Mouse (Mus musculus) heart, embryonic 16.5 days (tissue): Measurements from ENCODE around the gene Igfbpl1. TPM values are rescaled to one million over a fixed set of nuclear protein-coding genes. Genes with fewer than 3 reads are reported as not detected.

Source experiments
- ATAC-seq: fragments of 200-750 bp; cut with Nextera tagmentation; replicated peaks from 2 replicates; pipeline ENCODE4 v1.8.0; 2017; ENCODE audit warnings: moderate number of reproducible peaks; ENCODE audit not compliant: insufficient read depth, low FRiP score; ENCODE audit errors: extremely low read depth
- H3K27ac ChIP-seq: fragments of 300-500 bp; sonication (generic); 2 replicates; pipeline ENCODE4 v1.5.1; 2014; ENCODE audit warnings: mild to moderate bottlenecking, low read length, control low read depth, moderate library complexity
- H3K27me3 ChIP-seq: fragments of 300-500 bp; sonication (generic); 2 replicates; pipeline ENCODE4 v1.6.1; 2014; ENCODE audit warnings: low read length, mixed read lengths; ENCODE audit not compliant: control insufficient read depth, insufficient read depth
- H3K36me3 ChIP-seq: fragments of 300-500 bp; sonication (generic); 2 replicates; pipeline ENCODE4 v1.6.1; 2014; ENCODE audit not compliant: control insufficient read depth, insufficient read depth
- H3K4me1 ChIP-seq: fragments of 300-500 bp; sonication (generic); 2 replicates; pipeline ENCODE4 v1.6.1; 2014; ENCODE audit warnings: low read length, mixed read lengths; ENCODE audit not compliant: control insufficient read depth, insufficient read depth
- H3K4me2 ChIP-seq: fragments of 300-500 bp; sonication (generic); 2 replicates; pipeline ENCODE4 v1.6.1; 2014; ENCODE audit warnings: low read depth, mild to moderate bottlenecking, control low read depth, low read length
- H3K4me3 ChIP-seq: fragments of 300-500 bp; sonication (generic); 2 replicates; pipeline ENCODE4 v1.5.1; 2014; ENCODE audit warnings: mild to moderate bottlenecking, control low read depth, low read length
- H3K9ac ChIP-seq: fragments of 300-500 bp; sonication (generic); 2 replicates; pipeline ENCODE4 v1.6.1; 2014; ENCODE audit warnings: low read length, control low read depth
- H3K9me3 ChIP-seq: fragments of 300-500 bp; sonication (generic); replicated peaks from 2 replicates; pipeline ENCODE4 v1.6.1; 2016; ENCODE audit warnings: low read length; ENCODE audit not compliant: control insufficient read depth
- WGBS: fragments of 180-500 bp; shearing (Covaris S2); extraction: QIAGEN DNeasy Blood & Tissue Kit; methylation state at CpG from one replicate; pipeline ENCODE4 v1.1.7; 2014; 5-methylcytosine and 5-hydroxymethylcytosine counted together
- polyA plus RNA-seq: library from polyadenylated mRNA; unstranded; fragments of >200 nt; fragmentation: Nextera tagmentation; extraction: Ambion mirVana; gene quantifications from 2 replicates; pipeline ENCODE4 v1.2.1, GENCODE M21; 2015

Igfbpl1 gene
- polyA plus RNA-seq, 1 experiment from 2014 or later, result 1.5 TPM

- 38% methylated on average over 14 of the region's 14 CpGs for WGBS
- Histone ChIP-seq H3K4me3 (no peak overlapping the region), H3K4me1 (peaks cover 28% of the 10 kb centered on the region), H3K27ac (no peak overlapping the region), H3K36me3 (no peaks in the 10 kb centered on the region), H3K9me3 (no peaks in the 10 kb centered on the region), H3K27me3 (peaks cover 56% of the 10 kb centered on the region), H3K9ac (no peak overlapping the region; the same call in 1 of the 2 replicates), H3K4me2 (no peak overlapping the region; the same call in 1 of the 2 replicates)
- ATAC-seq, result no peak
Observed at GRCm38 (mm10) chr4:45824761-45825556, 1.8 kb downstream of the Igfbpl1 start.

- no peaks in the 10 kb centered on the region for H3K9me3 ChIP-seq
- no peak overlapping the region for H3K27ac ChIP-seq
- no peak overlapping the region for H3K4me2 ChIP-seq
- no peak for ATAC-seq
- peaks cover 56% of the 10 kb centered on the region for H3K27me3 ChIP-seq
- WGBS, result 18% methylated on average over 10 of the region's 10 CpGs
- H3K4me1 ChIP-seq, result peaks cover 34% of the 10 kb centered on the region
- H3K36me3 ChIP-seq, result no peaks in the 10 kb centered on the region
- H3K4me3 ChIP-seq, result no peak overlapping the region
- peak overlapping the region; percentile 3; the same call in 1 of the 2 replicates for H3K9ac ChIP-seq
Observed at GRCm38 (mm10) chr4:45824049-45824760, 2.5 kb downstream of the Igfbpl1 start.

GRCm38 (mm10) chr4:45822781-45823575, 3.7 kb downstream of the Igfbpl1 start:
- no peaks in the 10 kb centered on the region for H3K9me3 ChIP-seq
- peaks cover 46% of the 10 kb centered on the region for H3K27me3 ChIP-seq
- no peak overlapping the region for H3K4me3 ChIP-seq
- H3K27ac ChIP-seq, result no peak overlapping the region
- H3K4me1 ChIP-seq, result peaks cover 43% of the 10 kb centered on the region
- H3K36me3 ChIP-seq, result no peaks in the 10 kb centered on the region
- no peak overlapping the region for H3K4me2 ChIP-seq
- no peak for ATAC-seq
- 45% methylated on average over 11 of the region's 11 CpGs for WGBS
- 0 out of 2 replicates have a peak overlapping the region, but pooled peaks have one; percentile 33 for H3K9ac ChIP-seq

DNA sequence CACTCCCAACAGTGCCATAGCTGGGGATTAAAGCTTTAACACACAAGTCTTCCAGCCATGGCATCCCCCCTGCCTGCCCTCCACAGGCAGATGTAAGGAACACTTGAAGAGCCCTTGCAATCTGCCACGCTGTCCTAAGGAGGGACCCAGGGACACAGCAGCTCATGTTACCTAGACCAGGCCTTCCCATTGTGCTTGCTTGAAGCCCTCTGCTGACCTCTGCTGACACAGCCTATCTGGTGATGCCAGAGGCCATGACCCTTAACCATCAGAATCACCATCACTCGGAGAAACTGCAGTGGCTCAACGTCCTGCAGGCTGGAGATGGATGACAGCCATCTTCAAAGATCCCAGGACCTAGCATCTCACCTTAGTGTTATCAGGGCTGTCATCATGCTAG, 4.7 kb downstream of the Igfbpl1 start:
- no peak for ATAC-seq
- no peak overlapping the region for H3K9ac ChIP-seq
- H3K4me3 ChIP-seq, result no peak overlapping the region
- no peaks in the 10 kb centered on the region for H3K9me3 ChIP-seq
- H3K27ac ChIP-seq, result no peak overlapping the region
- 56% methylated on average over 3 of the region's 3 CpGs for WGBS
- peaks cover 43% of the 10 kb centered on the region for H3K4me1 ChIP-seq
- H3K27me3 ChIP-seq, result peaks cover 36% of the 10 kb centered on the region
- no peaks in the 10 kb centered on the region for H3K36me3 ChIP-seq
- H3K4me2 ChIP-seq, result no peak overlapping the region

DNA sequence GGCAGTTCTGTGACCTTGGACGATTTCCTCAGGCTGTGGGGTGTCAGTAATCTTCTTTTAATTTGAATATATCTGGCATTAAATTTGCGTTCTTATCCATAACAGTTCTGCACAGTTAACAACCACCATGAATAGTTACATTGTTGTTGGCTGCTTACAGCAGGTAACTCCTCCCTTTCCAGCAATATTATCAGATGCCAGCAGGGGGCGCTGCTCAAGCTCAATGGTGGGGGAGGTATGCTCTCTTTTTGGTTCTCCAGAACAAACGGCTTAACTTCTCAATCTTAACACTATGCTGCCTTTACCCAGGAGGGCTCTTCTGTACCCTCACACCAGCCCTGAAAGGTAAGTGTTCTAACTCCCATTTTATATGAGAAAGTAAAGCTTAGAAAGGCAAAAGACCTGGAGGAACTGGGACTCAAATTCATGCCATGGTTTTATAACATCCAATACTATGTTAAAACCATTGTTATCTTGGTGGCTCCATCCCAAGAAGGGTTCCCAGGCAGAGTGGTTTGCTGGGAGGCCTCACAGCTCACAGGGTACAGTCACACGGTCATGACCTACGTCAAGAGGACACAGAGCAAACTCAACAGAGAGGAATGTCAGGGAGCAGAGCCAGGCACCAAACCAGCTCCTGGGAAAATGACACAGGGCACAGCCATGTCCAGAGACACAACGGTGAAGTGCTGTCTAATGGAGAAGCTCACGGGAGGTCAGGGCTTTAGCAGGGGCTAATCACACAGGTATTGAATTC, 6.5 kb downstream of the Igfbpl1 start:
- Histone ChIP-seq H3K27ac (peak overlapping the region; percentile 94), H3K4me2 (peak overlapping the region; percentile 64), H3K4me1 (peaks cover 45% of the 10 kb centered on the region), H3K9me3 (no peaks in the 10 kb centered on the region), H3K27me3 (peaks cover 19% of the 10 kb centered on the region), H3K9ac (peak overlapping the region; percentile 67), H3K36me3 (no peaks in the 10 kb centered on the region), H3K4me3 (peak overlapping the region; percentile 36; the same call in 1 of the 2 replicates)
- 14% methylated on average over 8 of the region's 8 CpGs for WGBS
- peak; percentile 82 for ATAC-seq

GRCm38 (mm10) chr4:45819208-45819931, 7.4 kb downstream of the Igfbpl1 start:
- peak overlapping the region; percentile 64 for H3K9ac ChIP-seq
- peaks cover 43% of the 10 kb centered on the region for H3K4me1 ChIP-seq

GRCm38 (mm10) chr4:45818814-45819207, 7.9 kb downstream of the Igfbpl1 start:
- Histone ChIP-seq H3K4me1 (peaks cover 38% of the 10 kb centered on the region), H3K4me3 (no peak overlapping the region), H3K36me3 (peaks cover 2% of the 10 kb centered on the region; the same call in 1 of the 2 replicates), H3K27me3 (peaks cover 6% of the 10 kb centered on the region), H3K9ac (peak overlapping the region; percentile 66), H3K27ac (peak overlapping the region; percentile 94), H3K9me3 (no peaks in the 10 kb centered on the region), H3K4me2 (peak overlapping the region; percentile 64)
- no peak for ATAC-seq
- 28% methylated on average over 3 of the region's 4 CpGs for WGBS

More at GRCm38 (mm10) chr4:45819208-45819931, 7.4 kb downstream of the Igfbpl1 start:
- Histone ChIP-seq H3K36me3 (peaks cover 2% of the 10 kb centered on the region; the same call in 1 of the 2 replicates), H3K27ac (peak overlapping the region; percentile 94), H3K4me3 (peak overlapping the region; percentile 36), H3K4me2 (peak overlapping the region; percentile 64), H3K9me3 (no peaks in the 10 kb centered on the region), H3K27me3 (peaks cover 11% of the 10 kb centered on the region)
- peak; percentile 91 for ATAC-seq
- 2% methylated on average over 17 of the region's 17 CpGs for WGBS

DNA sequence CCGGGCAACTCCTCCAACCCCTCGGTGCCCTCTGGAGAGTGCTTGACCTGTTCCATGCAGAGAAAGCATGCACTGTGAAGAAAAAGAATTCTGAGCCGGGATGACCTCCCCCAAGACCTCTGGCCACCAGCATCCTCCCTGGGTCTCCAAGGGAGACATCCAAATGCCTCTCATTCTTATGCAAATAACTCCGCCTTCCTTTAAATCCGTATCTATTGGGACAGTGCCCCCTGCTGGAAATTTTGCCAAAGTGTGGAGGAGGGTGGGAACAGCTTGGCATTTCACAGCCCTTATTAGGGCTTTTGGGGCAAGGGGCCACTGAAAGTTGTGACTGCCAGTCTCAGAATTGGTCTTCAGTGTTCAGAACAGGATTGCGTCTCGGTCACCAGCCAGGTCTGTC, 11.2 kb downstream of the Igfbpl1 start:
- Histone ChIP-seq H3K4me2 (no peak overlapping the region), H3K4me1 (peaks cover 25% of the 10 kb centered on the region), H3K27me3 (no peaks in the 10 kb centered on the region), H3K4me3 (no peak overlapping the region), H3K36me3 (peaks cover 2% of the 10 kb centered on the region; the same call in 1 of the 2 replicates), H3K9me3 (no peaks in the 10 kb centered on the region), H3K9ac (no peak overlapping the region), H3K27ac (no peak overlapping the region)
- no peak for ATAC-seq
- 36% methylated on average over 7 of the region's 7 CpGs for WGBS
